Mouse (Mus musculus) heart, postnatal 0 days (tissue): ENCODE measurements at regions not wholly inside any gene's neighbourhood (a gene's known extent, or its start where the extent isn't known, plus 50 kb on each side); places are given as distances from the start of the nearest gene placed in this dataset.

Source experiments
- CTCF ChIP-seq: IDR thresholded peaks from 2 replicates; pipeline ENCODE4 v1.5.1; 2016; ENCODE audit warnings: antibody characterized with exemption, control low read depth, low read depth
- EP300 ChIP-seq: IDR thresholded peaks from 2 replicates; pipeline ENCODE4 v1.6.1; 2016; ENCODE audit warnings: antibody characterized with exemption, low read depth

- TF ChIP-seq EP300: no peak
- no peak for TF ChIP-seq CTCF
Measured at GRCm38 (mm10) chr13:59386935-59387540, 198.0 kb downstream of the Agtpbp1 start.
